Comparison of ENCODE assay signal across 14 mouse cellular contexts in the genomic region with DNA sequence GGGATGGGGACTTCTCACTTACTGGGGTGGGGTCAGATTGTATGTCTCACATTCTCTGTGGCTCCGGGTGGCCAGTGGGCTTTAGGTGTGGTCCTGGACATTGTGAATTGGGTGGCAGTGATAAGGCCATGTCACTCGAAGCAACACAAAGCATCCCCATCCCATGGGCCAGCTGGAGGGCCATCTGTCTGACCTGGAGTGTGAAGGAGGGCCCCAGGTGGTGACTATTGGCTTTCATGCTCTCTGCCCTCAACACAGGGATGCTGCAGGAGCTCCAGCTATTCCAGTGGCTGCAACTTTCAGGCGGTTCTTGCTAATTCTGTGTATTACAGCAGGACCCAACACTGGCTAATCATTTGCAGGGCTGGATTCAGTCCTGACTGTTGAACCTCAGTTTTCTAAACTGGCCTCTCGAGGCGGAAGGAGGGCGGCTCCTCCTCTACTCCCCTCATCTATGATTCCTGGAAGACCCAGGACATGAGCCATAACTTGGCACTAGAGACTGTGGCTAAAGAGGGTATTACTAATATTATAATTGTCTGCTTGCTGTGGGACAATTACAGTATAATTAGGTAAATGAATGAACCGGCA.
DNase-seq lines count a peak whose midpoint lies in the region; ATAC-seq and TF ChIP-seq lines count a peak whose summit lies in the region.
"Had no signal": no experiment of that assay in that cellular context is flagged by ENCODE, and none has a peak within 500 bp of the region (broad histone marks: within the 10 kb centered on the region; RNA-seq: fewer than 3 reads in every experiment).

No protein-coding gene starts in this region.

- intact Hi-C loops in heart, adult 2 months (cut with DNase I): no loop called here
- intact Hi-C loops in gastrocnemius, postnatal 14 days (cut with DNase I; ENCODE audit: low total_unique reads): no loop called here

- H3K9me3 ChIP-seq in midbrain, embryonic 10.5 days (replicated peaks): no peaks in the 10 kb centered on the region
- H3K9me3 ChIP-seq in midbrain, embryonic 13.5 days: no peaks in the 10 kb centered on the region
- H3K9me3 ChIP-seq: forebrain, embryonic 12.5 days; liver, embryonic 15.5 days had no signal

- TF ChIP-seq POLR2A in heart, adult 2 months (IDR thresholded peaks at IDR 0.05; ENCODE audit: insufficient read depth, low read depth, low read length): no peak

- no peak overlapping the region for H3K4me3 ChIP-seq in heart, adult 2 months
- no peak overlapping the region for H3K4me3 ChIP-seq in midbrain, embryonic 10.5 days
- no peak overlapping the region for H3K4me3 ChIP-seq in midbrain, embryonic 13.5 days (replicated peaks)
- H3K4me3 ChIP-seq: forebrain, embryonic 12.5 days; liver, embryonic 15.5 days; megakaryocyte, embryonic 14.5 days had no signal

- no peak for TF ChIP-seq EP300 in heart, adult 2 months (IDR thresholded peaks at IDR 0.05; ENCODE audit: insufficient read depth, low read depth, low read length)

- no peak overlapping the region for H3K27ac ChIP-seq in heart, adult 2 months
- H3K27ac ChIP-seq in midbrain, embryonic 10.5 days (replicated peaks): peak overlapping the region; percentile 38; the same call in 1 of the 2 replicates
- no peak overlapping the region for H3K27ac ChIP-seq in midbrain, embryonic 13.5 days
- H3K27ac ChIP-seq: forebrain, embryonic 12.5 days; liver, embryonic 15.5 days had no signal

- H3K4me2 ChIP-seq in midbrain, embryonic 13.5 days (replicated peaks): no peak overlapping the region
- H3K4me2 ChIP-seq: forebrain, embryonic 12.5 days; liver, embryonic 15.5 days had no signal

- no peak for ATAC-seq in midbrain, embryonic 13.5 days
- ATAC-seq: intestine, embryonic 16.5 days had no signal

- H3K36me3 ChIP-seq in heart, adult 2 months (ENCODE audit: control insufficient read depth, insufficient read depth, low read length): no peaks in the 10 kb centered on the region
- no peaks in the 10 kb centered on the region for H3K36me3 ChIP-seq in midbrain, embryonic 10.5 days
- H3K36me3 ChIP-seq in midbrain, embryonic 13.5 days: no peaks in the 10 kb centered on the region
- H3K36me3 ChIP-seq: forebrain, embryonic 12.5 days; liver, embryonic 15.5 days had no signal

- peak; percentile 66 for DNase-seq in heart, adult 11 months
- no peak for DNase-seq in heart, adult 2 months
- DNase-seq in midbrain, embryonic 10.5 days (ENCODE audit: low spot score): no peak
- peak; percentile 34 for DNase-seq in kidney, postnatal 14 days
- DNase-seq in gastrocnemius, postnatal 14 days: no peak
- no peak for DNase-seq in urinary bladder, adult 2 months (ENCODE audit: low spot score)
- DNase-seq: heart, postnatal 4 days; lung, postnatal 10 days; right cerebral cortex, postnatal 14 days had no signal

- no peak overlapping the region for H3K9ac ChIP-seq in heart, adult 2 months (ENCODE audit: low read depth, low read length)
- H3K9ac ChIP-seq in midbrain, embryonic 13.5 days (replicated peaks): no peak overlapping the region
- H3K9ac ChIP-seq: forebrain, embryonic 12.5 days; liver, embryonic 15.5 days had no signal

- 66% methylated on average over 7 of the region's 7 CpGs for WGBS in heart, adult 2 months
- WGBS in midbrain, embryonic 10.5 days: 76% methylated on average over 7 of the region's 7 CpGs
- WGBS in midbrain, embryonic 13.5 days: 68% methylated on average over 7 of the region's 7 CpGs

- H3K79me2 ChIP-seq in heart, adult 2 months (replicated peaks; ENCODE audit: control insufficient read depth, insufficient read depth, low read length): no peaks in the 10 kb centered on the region

- no peaks in the 10 kb centered on the region for H3K27me3 ChIP-seq in heart, adult 2 months (ENCODE audit: control insufficient read depth, insufficient read depth, low read length)
- H3K27me3 ChIP-seq in midbrain, embryonic 10.5 days (ENCODE audit: low read depth, poor library complexity, severe bottlenecking): no peaks in the 10 kb centered on the region
- H3K27me3 ChIP-seq in midbrain, embryonic 13.5 days: no peaks in the 10 kb centered on the region
- H3K27me3 ChIP-seq: forebrain, embryonic 12.5 days; liver, embryonic 15.5 days had no signal

- no peaks in the 10 kb centered on the region for H3K4me1 ChIP-seq in heart, adult 2 months (ENCODE audit: control insufficient read depth, insufficient read depth, low read length)
- peaks cover 14% of the 10 kb centered on the region for H3K4me1 ChIP-seq in midbrain, embryonic 10.5 days
- H3K4me1 ChIP-seq in midbrain, embryonic 13.5 days (replicated peaks): 0 out of 2 replicates have a peak, but pooled peaks cover 2% of the 10 kb centered on the region
- H3K4me1 ChIP-seq: forebrain, embryonic 12.5 days; liver, embryonic 15.5 days had no signal

- no peak for TF ChIP-seq CTCF in heart, adult 2 months (IDR thresholded peaks at IDR 0.05)

Comparison
In these comparisons a context has a peak if more than half of its experiments do, and no peak if none do; other contexts are left out.
1. DNase-seq: peak in heart, adult 11 months (single experiment) and kidney, postnatal 14 days (single experiment); none in heart, adult 2 months (0 of 2), midbrain, embryonic 10.5 days (single experiment), gastrocnemius, postnatal 14 days (single experiment) and urinary bladder, adult 2 months (single experiment).